Mouse (Mus musculus) olfactory bulb, adult 2 months (tissue): ENCODE measurements around the gene Zfp654.

Source experiments
- CTCF ChIP-seq: fragments of 200-500 bp; IDR thresholded peaks from 2 replicates; pipeline ENCODE4 v1.5.1; 2012; ENCODE audit warnings: low read depth, mild to moderate bottlenecking, low read length, moderate library complexity; ENCODE audit not compliant: insufficient read depth
- POLR2A ChIP-seq: fragments of 200-500 bp; IDR thresholded peaks from 2 replicates; pipeline ENCODE4 v1.6.1; 2012; ENCODE audit warnings: mild to moderate bottlenecking, low read depth, low read length, moderate library complexity; ENCODE audit not compliant: insufficient read depth

GRCm38 (mm10) chr16:64876631-64877265 is 25.3 kb upstream of the Zfp654 start:
- TF ChIP-seq CTCF = no peak
- no peak for TF ChIP-seq POLR2A
